Mouse (Mus musculus): ENCODE data around the gene Hfe. TPM values are rescaled to one million over a fixed set of nuclear protein-coding genes. Genes with fewer than 3 reads are reported as not detected.
"Not testable (repeated sequence)": the region's sequence is repeated elsewhere in the genome, so short reads cannot be mapped to it uniquely, and the experiment has no call there.

Hfe gene
- polyA plus RNA-seq, 1 experiment from 2014 or later, result 3.5 TPM

DNA sequence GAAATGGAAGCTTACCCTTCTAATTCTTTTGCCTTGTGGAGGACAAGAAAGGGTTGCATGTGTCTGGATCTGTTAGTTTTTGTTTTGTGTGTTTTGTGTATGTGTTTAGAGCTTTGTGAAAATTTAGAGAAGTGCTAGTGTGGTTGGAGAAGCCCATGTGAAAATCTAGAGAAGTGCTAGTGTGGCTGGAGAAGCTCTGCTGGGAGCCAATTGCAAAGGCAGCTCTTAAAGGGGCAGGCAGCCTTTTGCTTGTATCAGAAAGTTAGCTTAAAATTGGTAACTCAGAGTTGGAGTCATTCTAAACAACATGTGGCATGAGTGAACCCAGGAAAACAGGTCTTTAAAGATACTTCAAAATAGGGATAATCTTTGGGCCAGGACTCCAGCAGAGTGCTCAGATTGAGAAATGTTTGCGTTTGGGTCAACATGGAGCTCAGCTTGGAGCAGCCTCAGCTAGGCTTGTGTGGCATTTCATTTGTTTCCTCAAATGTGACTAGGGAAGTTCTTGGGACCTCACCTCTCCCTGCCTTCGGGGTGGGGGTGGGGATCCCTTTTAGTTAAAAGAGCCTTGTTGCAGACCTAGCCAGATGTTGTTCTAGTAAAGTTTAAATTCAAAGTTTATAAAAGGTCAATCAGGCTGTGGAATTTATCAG, 7.1 kb upstream of the Hfe start:
- not testable (repeated sequence) for DNase-seq (ENCODE audit: low spot score); H3K36me3 ChIP-seq; H3K27me3 ChIP-seq (ENCODE audit: insufficient read depth, poor library complexity, severe bottlenecking); H3K27ac ChIP-seq; H3K9me3 ChIP-seq; H3K4me3 ChIP-seq
- H3K4me1 ChIP-seq (replicated peaks), result peaks cover 10% of the 10 kb centered on the region
- 11% methylated on average over 2 of the region's 2 CpGs for WGBS

DNA sequence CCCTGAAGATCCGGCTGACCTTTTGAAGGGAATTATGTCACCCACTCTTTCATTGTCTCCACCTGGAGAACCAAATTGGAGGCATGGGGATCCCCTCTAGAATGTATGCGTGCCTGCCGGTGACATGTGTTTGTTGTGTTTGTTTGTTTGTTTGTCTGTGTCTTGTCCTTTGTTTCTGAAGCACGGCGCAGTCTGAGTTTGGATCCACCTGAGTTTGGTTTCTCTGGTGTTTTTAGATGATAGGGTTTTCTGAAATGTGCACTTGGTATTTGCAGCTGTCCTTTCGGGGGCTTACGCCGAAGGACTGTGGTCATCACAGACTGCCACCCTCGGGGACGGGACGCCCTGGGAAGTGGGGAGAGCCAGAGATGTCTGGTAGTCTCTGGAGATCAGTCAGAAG, 6.5 kb upstream of the Hfe start:
- Histone ChIP-seq H3K36me3 (no peaks in the 10 kb centered on the region), H3K4me1 (replicated peaks) (peaks cover 10% of the 10 kb centered on the region), H3K4me3 (no peak overlapping the region), H3K27me3 (ENCODE audit: insufficient read depth, poor library complexity, severe bottlenecking) (no peaks in the 10 kb centered on the region), H3K27ac (no peak overlapping the region), H3K9me3 (0 out of 2 replicates have a peak, but pooled peaks cover 4% of the 10 kb centered on the region)
- WGBS, result 53% methylated on average over 11 of the region's 11 CpGs
- DNase-seq (ENCODE audit: low spot score), result no peak

DNA sequence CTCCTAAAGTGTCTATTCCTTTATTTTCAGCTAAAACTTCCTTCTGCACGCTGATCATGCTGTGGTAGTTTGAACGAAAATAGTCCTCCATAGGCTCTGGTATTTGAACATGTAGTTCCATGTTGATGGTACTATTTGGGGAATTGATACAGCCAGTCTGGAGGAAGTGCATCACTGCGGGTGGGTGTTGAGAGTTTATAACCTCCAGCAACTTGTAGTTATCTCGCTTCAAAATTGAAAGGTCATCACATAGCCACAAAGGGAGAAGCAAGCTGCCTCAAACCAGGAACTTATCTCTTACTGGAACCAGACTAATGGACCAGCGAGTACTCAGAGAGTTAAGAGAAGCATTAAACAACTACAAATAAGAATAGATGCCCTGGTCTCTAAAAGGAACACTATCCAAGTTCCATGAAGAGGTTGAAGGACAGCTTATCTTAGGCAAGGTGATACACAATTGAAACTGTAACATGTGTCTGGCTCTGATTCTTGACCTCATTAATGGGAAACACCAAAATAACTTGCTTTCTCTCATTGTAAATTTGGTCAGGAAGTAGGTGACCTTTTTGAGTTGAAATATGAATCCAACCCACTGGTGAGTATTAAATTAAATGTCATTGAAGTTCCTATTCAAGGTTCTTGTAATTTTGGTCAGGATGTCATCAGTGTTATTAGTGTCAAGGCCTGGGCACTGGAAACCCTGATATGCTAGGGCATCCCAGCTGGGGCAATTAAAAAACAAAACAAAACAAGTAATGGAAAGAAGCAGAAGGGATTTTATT, 5.8 kb upstream of the Hfe start:
- Histone ChIP-seq H3K36me3 (no peaks in the 10 kb centered on the region), H3K4me1 (replicated peaks) (peaks cover 10% of the 10 kb centered on the region), H3K27me3 (ENCODE audit: insufficient read depth, poor library complexity, severe bottlenecking) (peaks cover under 1% of the 10 kb centered on the region; the same call in 1 of the 2 replicates), H3K9me3 (0 out of 2 replicates have a peak, but pooled peaks cover 4% of the 10 kb centered on the region), H3K4me3 (no peak overlapping the region), H3K27ac (no peak overlapping the region)
- WGBS, result 90% methylated on average over 5 of the region's 5 CpGs
- DNase-seq (ENCODE audit: low spot score), result no peak

DNA sequence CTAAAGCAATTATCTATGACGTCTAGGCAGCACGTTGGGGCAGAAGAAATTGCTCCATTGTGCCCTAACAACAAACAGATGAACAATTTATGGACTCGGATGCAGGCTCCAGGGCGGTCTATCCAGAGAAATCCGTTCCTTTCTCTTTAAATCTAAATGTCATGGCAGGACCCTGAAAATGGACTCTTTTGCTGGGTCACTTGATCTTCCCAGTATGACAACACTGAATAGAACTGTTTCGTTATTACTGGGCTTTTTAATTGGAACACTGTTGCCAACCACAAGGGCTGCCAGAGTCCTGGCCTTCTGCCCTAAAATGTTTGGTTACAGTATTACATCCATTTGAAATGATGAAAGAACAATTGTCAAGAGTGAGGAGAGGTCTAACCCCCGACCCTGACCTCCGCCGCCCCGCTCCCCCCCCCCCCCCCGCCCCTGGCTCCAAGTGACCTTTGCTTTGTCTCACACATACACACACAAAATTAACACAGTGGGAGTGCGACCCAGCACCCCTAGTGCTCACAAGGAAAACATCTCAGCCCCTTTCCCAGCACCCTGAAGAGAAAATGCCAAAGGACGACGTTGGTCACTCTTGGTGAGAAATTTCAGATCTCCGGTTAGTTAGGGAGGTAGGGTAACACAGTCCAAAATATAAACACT, 810 bp downstream of the Hfe start:
- WGBS, result 11% methylated on average over 15 of the region's 15 CpGs
- Histone ChIP-seq H3K4me1 (replicated peaks) (peaks cover 26% of the 10 kb centered on the region), H3K9me3 (no peaks in the 10 kb centered on the region), H3K36me3 (no peaks in the 10 kb centered on the region), H3K27me3 (ENCODE audit: insufficient read depth, poor library complexity, severe bottlenecking) (peaks cover 26% of the 10 kb centered on the region; the same call in 1 of the 2 replicates), H3K27ac (peak overlapping the region; percentile 78), H3K4me3 (peak overlapping the region; percentile 46)
- DNase-seq (ENCODE audit: low spot score), result peak; percentile 49

DNA sequence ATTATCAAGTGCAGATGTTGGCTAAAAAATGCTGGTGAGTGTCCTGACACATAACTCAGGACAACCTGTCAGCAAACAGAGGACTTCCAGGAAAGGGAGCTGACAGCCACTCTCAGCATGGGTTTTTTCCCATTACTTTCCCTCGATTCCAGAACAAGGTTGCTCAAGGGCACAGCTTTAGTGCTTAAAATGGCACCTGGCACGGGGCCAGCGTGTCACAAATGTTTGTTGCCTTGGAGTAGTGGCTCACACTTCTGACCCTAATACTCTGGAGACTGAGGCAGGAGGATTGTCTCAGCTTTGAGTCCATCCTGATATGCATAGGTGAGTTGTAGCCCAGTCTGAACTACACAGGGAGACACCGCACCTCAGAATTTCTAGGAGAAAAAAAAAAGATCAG, 2.0 kb downstream of the Hfe start:
- H3K27me3 ChIP-seq (ENCODE audit: insufficient read depth, poor library complexity, severe bottlenecking), result peaks cover 29% of the 10 kb centered on the region; the same call in 1 of the 2 replicates
- no peak overlapping the region for H3K4me3 ChIP-seq
- no peaks in the 10 kb centered on the region for H3K9me3 ChIP-seq
- H3K4me1 ChIP-seq (replicated peaks), result peaks cover 23% of the 10 kb centered on the region
- no peak overlapping the region for H3K27ac ChIP-seq
- WGBS, result 80% methylated on average over 4 of the region's 4 CpGs
- no peaks in the 10 kb centered on the region for H3K36me3 ChIP-seq
- DNase-seq (ENCODE audit: low spot score), result no peak

DNA sequence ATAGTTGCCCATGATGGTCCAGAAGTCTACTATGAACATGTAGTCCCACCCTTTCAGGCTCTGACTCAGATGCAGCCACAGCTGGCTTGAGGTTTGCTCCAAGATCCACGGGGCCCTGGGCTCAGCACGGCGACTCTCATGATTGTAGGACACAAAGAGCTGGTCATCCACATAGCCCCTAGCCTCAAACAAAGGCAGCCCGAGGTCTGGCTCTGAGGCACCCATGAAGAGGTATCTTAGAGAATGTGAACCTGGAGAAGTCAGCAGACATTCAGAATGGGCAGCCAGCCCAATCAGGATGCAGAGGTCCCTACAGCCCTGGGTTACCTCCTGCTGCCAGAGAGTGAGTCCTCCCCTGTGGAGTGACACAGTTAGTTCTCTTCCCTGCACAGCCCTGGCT, 2.6 kb downstream of the Hfe start:
- 82% methylated on average over 4 of the region's 4 CpGs for WGBS
- DNase-seq (ENCODE audit: low spot score), result no peak
- H3K27me3 ChIP-seq (ENCODE audit: insufficient read depth, poor library complexity, severe bottlenecking), result peaks cover 29% of the 10 kb centered on the region; the same call in 1 of the 2 replicates
- no peaks in the 10 kb centered on the region for H3K36me3 ChIP-seq
- H3K4me3 ChIP-seq, result no peak overlapping the region
- no peak overlapping the region for H3K27ac ChIP-seq
- no peaks in the 10 kb centered on the region for H3K9me3 ChIP-seq
- peaks cover 23% of the 10 kb centered on the region for H3K4me1 ChIP-seq (replicated peaks)

DNA sequence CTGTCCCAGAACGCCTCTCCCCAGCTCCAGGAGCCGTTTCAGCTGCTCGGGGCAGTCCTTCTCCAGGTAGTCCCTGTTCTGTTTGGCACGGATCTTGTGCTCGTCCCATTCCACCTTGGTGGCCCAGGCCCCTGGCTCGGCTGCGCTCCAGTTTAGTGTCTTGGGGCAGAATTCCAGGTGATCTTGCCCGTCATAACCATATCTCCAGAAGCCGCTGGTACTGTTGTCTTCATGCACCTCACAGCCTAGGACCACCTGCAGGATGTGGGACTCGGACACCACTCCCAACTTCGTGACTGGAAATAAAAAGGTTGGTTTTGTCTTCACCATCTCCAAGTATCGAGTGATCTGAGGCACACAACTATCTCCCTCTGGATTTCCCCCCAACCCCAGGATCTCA, 3.9 kb downstream of the Hfe start:
- H3K27ac ChIP-seq, result no peak overlapping the region
- no peak overlapping the region for H3K4me3 ChIP-seq
- peaks cover 29% of the 10 kb centered on the region; the same call in 1 of the 2 replicates for H3K27me3 ChIP-seq (ENCODE audit: insufficient read depth, poor library complexity, severe bottlenecking)
- no peak for DNase-seq (ENCODE audit: low spot score)
- no peaks in the 10 kb centered on the region for H3K9me3 ChIP-seq
- H3K4me1 ChIP-seq (replicated peaks), result peaks cover 23% of the 10 kb centered on the region
- H3K36me3 ChIP-seq, result no peaks in the 10 kb centered on the region
- WGBS, result 93% methylated on average over 12 of the region's 12 CpGs

DNA sequence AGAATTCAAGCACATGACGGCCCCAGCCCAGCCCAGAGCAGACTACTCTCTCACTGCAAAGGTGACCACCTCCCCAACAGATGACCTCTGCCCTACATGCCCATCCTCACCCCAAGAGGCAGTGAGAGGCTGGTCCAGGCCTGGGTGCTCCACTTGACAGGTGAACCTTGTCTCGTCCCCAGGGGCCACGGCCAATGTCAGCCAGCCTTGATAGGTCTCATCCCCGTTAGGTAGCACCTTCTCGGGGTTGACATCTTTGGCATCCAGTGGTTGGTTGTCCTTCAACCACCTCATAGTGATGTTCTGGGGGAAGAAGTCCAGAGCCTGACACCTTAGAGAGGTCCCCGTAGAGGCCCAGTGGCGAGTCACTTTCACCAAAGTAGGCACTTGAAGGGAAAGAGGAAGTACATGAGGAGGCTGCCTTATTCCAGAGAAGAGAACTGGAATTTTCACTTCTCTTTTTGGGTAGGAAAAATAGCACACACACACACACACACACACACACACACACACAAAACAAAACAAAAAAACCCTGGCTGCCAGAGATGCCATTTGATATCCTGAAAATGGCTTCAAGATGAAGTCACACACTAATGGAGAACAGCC, 4.8 kb downstream of the Hfe start:
- peaks cover 22% of the 10 kb centered on the region; the same call in 1 of the 2 replicates for H3K27me3 ChIP-seq (ENCODE audit: insufficient read depth, poor library complexity, severe bottlenecking)
- H3K36me3 ChIP-seq, result no peaks in the 10 kb centered on the region
- H3K9me3 ChIP-seq, result no peaks in the 10 kb centered on the region
- H3K27ac ChIP-seq, result no peak overlapping the region
- WGBS, result 91% methylated on average over 7 of the region's 7 CpGs
- no peak overlapping the region for H3K4me3 ChIP-seq
- DNase-seq (ENCODE audit: low spot score), result no peak
- peaks cover 26% of the 10 kb centered on the region for H3K4me1 ChIP-seq (replicated peaks)

DNA sequence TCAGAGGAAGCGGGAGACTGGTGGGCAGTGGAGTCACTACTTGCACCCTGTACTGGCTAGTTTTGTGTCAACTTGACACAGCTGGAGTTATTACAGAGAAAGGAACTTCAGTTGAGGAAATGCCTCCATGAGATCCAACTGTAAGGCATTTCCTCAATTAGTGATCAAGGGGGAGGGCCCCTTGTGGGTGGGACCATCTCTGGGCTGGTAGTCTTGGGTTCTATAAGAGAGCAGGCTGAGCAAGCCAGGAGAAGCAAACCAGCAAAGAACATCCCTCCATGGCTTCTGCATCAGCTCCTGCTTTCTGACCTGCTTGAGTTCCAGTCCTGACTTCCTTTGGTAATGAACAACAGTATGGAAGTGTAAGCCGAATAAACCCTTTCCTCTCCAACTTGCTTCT, 7.9 kb downstream of the Hfe start:
- not testable (repeated sequence) for H3K36me3 ChIP-seq; H3K9me3 ChIP-seq; H3K4me3 ChIP-seq; H3K27ac ChIP-seq; DNase-seq (ENCODE audit: low spot score)
- Histone ChIP-seq H3K27me3 (ENCODE audit: insufficient read depth, poor library complexity, severe bottlenecking) (peaks cover 12% of the 10 kb centered on the region; the same call in 1 of the 2 replicates), H3K4me1 (replicated peaks) (peaks cover 14% of the 10 kb centered on the region)
- 82% methylated on average over 2 of the region's 2 CpGs for WGBS

DNA sequence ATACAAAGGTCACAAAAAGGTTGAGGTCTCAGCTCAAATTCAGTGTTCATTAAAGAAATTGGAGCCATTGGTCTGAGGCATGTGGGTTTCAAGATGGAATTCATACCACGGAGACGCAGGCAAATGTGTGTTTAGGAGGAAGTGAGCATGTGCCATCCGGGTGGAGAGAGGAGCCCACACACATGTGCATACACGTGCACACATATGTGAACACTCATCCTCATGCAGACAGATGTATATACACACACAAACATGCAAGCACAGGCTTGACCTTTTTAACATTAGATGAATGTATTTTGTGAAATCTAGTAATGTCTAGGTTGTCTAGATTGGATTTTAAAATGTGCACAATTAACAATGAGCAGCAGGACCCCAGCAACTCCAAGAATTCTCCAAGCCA, 8.4 kb downstream of the Hfe start:
- Histone ChIP-seq H3K27me3 (ENCODE audit: insufficient read depth, poor library complexity, severe bottlenecking) (peaks cover 6% of the 10 kb centered on the region; the same call in 1 of the 2 replicates), H3K4me1 (replicated peaks) (peaks cover 19% of the 10 kb centered on the region), H3K9me3 (no peaks in the 10 kb centered on the region), H3K36me3 (no peaks in the 10 kb centered on the region), H3K4me3 (no peak overlapping the region), H3K27ac (no peak overlapping the region)
- no peak for DNase-seq (ENCODE audit: low spot score)
- 80% methylated on average over 4 of the region's 4 CpGs for WGBS

DNA sequence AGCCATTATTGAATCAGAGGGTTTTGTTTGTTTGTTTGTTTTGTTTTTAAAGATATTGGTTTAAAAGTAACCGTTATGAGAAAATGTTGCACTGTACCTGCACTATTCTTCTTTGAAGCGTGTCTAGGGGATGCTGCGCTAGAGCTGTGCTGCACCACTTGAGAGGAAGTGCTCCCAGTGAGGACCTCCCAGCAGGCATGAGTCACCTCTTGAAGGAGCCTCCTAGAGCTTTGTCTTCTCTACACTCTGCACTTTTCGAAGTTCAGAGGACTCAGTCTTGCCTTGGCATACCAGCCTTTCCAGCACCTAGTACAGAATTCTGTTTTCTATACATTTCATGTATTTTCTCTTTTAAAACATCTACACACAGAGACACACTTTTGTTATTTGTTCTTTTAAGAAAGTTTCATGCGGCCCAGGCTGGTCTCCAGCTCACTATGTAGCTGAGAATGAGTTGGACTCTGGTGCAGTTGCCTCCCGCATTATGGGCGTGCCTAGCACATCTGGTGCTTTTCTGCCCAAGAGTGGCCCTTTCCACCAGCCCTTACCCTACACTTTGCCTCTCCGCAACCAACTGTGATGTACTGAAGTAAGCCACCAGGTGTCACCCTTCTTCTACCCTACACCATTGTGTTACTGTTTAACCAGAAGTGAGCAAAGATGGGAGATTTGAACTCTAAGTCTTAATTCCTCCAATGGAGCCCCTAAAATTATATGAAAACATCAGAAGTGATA, 9.7 kb downstream of the Hfe start:
- H3K4me1 ChIP-seq (replicated peaks), result peaks cover 25% of the 10 kb centered on the region
- DNase-seq (ENCODE audit: low spot score), result peak; percentile 73
- peak overlapping the region; percentile 66; the same call in 1 of the 2 replicates for H3K27ac ChIP-seq
- no peaks in the 10 kb centered on the region for H3K9me3 ChIP-seq
- 0 out of 2 replicates have a peak, but pooled peaks cover 2% of the 10 kb centered on the region for H3K27me3 ChIP-seq (ENCODE audit: insufficient read depth, poor library complexity, severe bottlenecking)
- no peak overlapping the region for H3K4me3 ChIP-seq
- WGBS, result 33% methylated on average over 8 of the region's 8 CpGs
- H3K36me3 ChIP-seq, result no peaks in the 10 kb centered on the region

DNA sequence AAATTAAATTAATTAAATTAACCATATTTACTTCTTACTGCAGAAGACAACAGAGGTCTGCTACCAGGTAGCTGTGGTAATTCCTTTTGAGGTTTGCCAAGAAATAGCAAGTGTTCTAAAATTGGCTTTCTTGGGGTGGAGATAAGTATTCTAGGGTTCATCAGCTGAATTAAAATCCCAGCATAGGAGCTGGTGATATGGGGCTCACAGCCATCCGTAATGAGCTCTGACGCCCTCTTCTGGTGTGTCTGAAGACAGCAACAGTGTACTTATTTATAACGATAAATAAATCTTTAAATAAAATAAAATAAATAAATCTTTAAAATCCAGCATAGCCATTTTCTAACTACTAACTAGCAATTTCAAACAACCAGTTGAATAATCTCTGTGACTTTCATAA, 10.9 kb downstream of the Hfe start:
- Histone ChIP-seq H3K4me3 (no peak overlapping the region), H3K27me3 (ENCODE audit: insufficient read depth, poor library complexity, severe bottlenecking) (0 out of 2 replicates have a peak, but pooled peaks cover 2% of the 10 kb centered on the region), H3K36me3 (no peaks in the 10 kb centered on the region), H3K9me3 (no peaks in the 10 kb centered on the region), H3K4me1 (replicated peaks) (peaks cover 30% of the 10 kb centered on the region), H3K27ac (no peak overlapping the region)
- no peak for DNase-seq (ENCODE audit: low spot score)
- 73% methylated on average over 3 of the region's 3 CpGs for WGBS
